8 mouse cellular contexts compared by ENCODE assay signal in genomic region chr5:98180888-98181635, GRCm38 (mm10). TPM values are rescaled to one million over a fixed set of nuclear protein-coding genes. Genes with fewer than 3 reads are reported as not detected.
DNase-seq lines count a peak whose midpoint lies in the region; ATAC-seq and TF ChIP-seq lines count a peak whose summit lies in the region.

No protein-coding gene starts in this region.

- no peak overlapping the region for H3K27ac ChIP-seq in heart, embryonic 12.5 days (ENCODE audit: poor library complexity, severe bottlenecking)
- H3K27ac ChIP-seq in embryonic facial prominence, embryonic 13.5 days = no peak overlapping the region
- no peak overlapping the region for H3K27ac ChIP-seq in intestine, postnatal 0 days (ENCODE audit: low read depth, low read length)
- H3K27ac ChIP-seq in neural tube, embryonic 15.5 days (replicated peaks) = peak overlapping the region; percentile 82
- no peak overlapping the region for H3K27ac ChIP-seq in thymus, adult 2 months (ENCODE audit: control insufficient read depth, insufficient read depth, low read length)

- peak overlapping the region; percentile 28 for H3K4me3 ChIP-seq in heart, embryonic 12.5 days
- peak overlapping the region; percentile 20 for H3K4me3 ChIP-seq in embryonic facial prominence, embryonic 13.5 days
- peak overlapping the region; percentile 12; the same call in 1 of the 2 replicates for H3K4me3 ChIP-seq in intestine, postnatal 0 days (ENCODE audit: low read depth, low read length)
- H3K4me3 ChIP-seq in neural tube, embryonic 15.5 days (replicated peaks) = peak overlapping the region; percentile 42
- no peak overlapping the region for H3K4me3 ChIP-seq in thymus, adult 2 months (ENCODE audit: control insufficient read depth, insufficient read depth, low read length)

- ATAC-seq in heart, embryonic 12.5 days (ENCODE audit: insufficient number of reproducible peaks, low FRiP score) = peak; percentile 15; the same call in 1 of the 2 replicates
- ATAC-seq in embryonic facial prominence, embryonic 13.5 days (ENCODE audit: insufficient number of reproducible peaks, insufficient read depth, low FRiP score, low TSS enrichment, low read depth) = no peak
- ATAC-seq in intestine, postnatal 0 days = no peak
- ATAC-seq in neural tube, embryonic 15.5 days (ENCODE audit: low FRiP score) = peak; percentile 36; the same call in 1 of the 2 replicates

- H3K9me3 ChIP-seq in heart, embryonic 12.5 days (replicated peaks) = no peaks in the 10 kb centered on the region
- H3K9me3 ChIP-seq in embryonic facial prominence, embryonic 13.5 days = no peaks in the 10 kb centered on the region
- no peaks in the 10 kb centered on the region for H3K9me3 ChIP-seq in intestine, postnatal 0 days (ENCODE audit: control insufficient read depth)
- H3K9me3 ChIP-seq in neural tube, embryonic 15.5 days (replicated peaks) = no peaks in the 10 kb centered on the region

- no peak overlapping the region for H3K9ac ChIP-seq in heart, embryonic 12.5 days
- H3K9ac ChIP-seq in embryonic facial prominence, embryonic 13.5 days = no peak overlapping the region
- H3K9ac ChIP-seq in intestine, postnatal 0 days (ENCODE audit: low read depth, low read length) = no peak overlapping the region
- peak overlapping the region; percentile 52 for H3K9ac ChIP-seq in neural tube, embryonic 15.5 days (replicated peaks)

- H3K36me3 ChIP-seq in heart, embryonic 12.5 days = no peaks in the 10 kb centered on the region
- H3K36me3 ChIP-seq in embryonic facial prominence, embryonic 13.5 days = no peaks in the 10 kb centered on the region
- H3K36me3 ChIP-seq in intestine, postnatal 0 days (ENCODE audit: control insufficient read depth, insufficient read depth) = no peaks in the 10 kb centered on the region
- H3K36me3 ChIP-seq in neural tube, embryonic 15.5 days = no peaks in the 10 kb centered on the region
- no peaks in the 10 kb centered on the region for H3K36me3 ChIP-seq in thymus, adult 2 months (ENCODE audit: control insufficient read depth, insufficient read depth, low read length)

- peaks cover 78% of the 10 kb centered on the region for H3K27me3 ChIP-seq in heart, embryonic 12.5 days (replicated peaks)
- H3K27me3 ChIP-seq in embryonic facial prominence, embryonic 13.5 days = peaks cover 99% of the 10 kb centered on the region
- H3K27me3 ChIP-seq in intestine, postnatal 0 days (replicated peaks; ENCODE audit: control insufficient read depth, insufficient read depth, low read length) = peaks cover 93% of the 10 kb centered on the region
- H3K27me3 ChIP-seq in neural tube, embryonic 15.5 days (replicated peaks) = peaks cover 48% of the 10 kb centered on the region
- peaks cover 50% of the 10 kb centered on the region for H3K27me3 ChIP-seq in thymus, adult 2 months (ENCODE audit: control insufficient read depth, insufficient read depth, low read length)

- TF ChIP-seq CTCF in intestine, postnatal 0 days (IDR thresholded peaks at IDR 0.05; ENCODE audit: low read depth) = no peak
- TF ChIP-seq CTCF in thymus, adult 2 months (IDR thresholded peaks at IDR 0.05; ENCODE audit: borderline replicate concordance, control insufficient read depth, extremely low read depth, insufficient read depth, low read length, poor library complexity) = no peak

- intact Hi-C loops in heart, postnatal 25 days (cut with DNase I) = loop anchor here (5.0 kb wide), 1 partner anchor 1054 kb away; no protein-coding TSS in a partner anchor

- H3K4me1 ChIP-seq in heart, embryonic 12.5 days (replicated peaks) = peaks cover 18% of the 10 kb centered on the region
- peaks cover 26% of the 10 kb centered on the region for H3K4me1 ChIP-seq in embryonic facial prominence, embryonic 13.5 days
- 0 out of 2 replicates have a peak, but pooled peaks cover 4% of the 10 kb centered on the region for H3K4me1 ChIP-seq in intestine, postnatal 0 days (replicated peaks; ENCODE audit: control insufficient read depth, insufficient read depth, low read length)
- H3K4me1 ChIP-seq in neural tube, embryonic 15.5 days = peaks cover 41% of the 10 kb centered on the region
- H3K4me1 ChIP-seq in thymus, adult 2 months (replicated peaks; ENCODE audit: control insufficient read depth, insufficient read depth, low read length) = peaks cover 8% of the 10 kb centered on the region

- WGBS in heart, embryonic 12.5 days = under 1% methylated on average over 27 of the region's 27 CpGs
- WGBS in embryonic facial prominence, embryonic 13.5 days = under 1% methylated on average over 27 of the region's 27 CpGs
- WGBS in intestine, postnatal 0 days = 3% methylated on average over 27 of the region's 27 CpGs
- under 1% methylated on average over 27 of the region's 27 CpGs for WGBS in neural tube, embryonic 15.5 days
- WGBS in thymus, adult 2 months = 4% methylated on average over 27 of the region's 27 CpGs

- peak overlapping the region; percentile 35 for H3K4me2 ChIP-seq in heart, embryonic 12.5 days
- H3K4me2 ChIP-seq in embryonic facial prominence, embryonic 13.5 days = peak overlapping the region; percentile 37
- no peak overlapping the region; the same call in 1 of the 2 replicates for H3K4me2 ChIP-seq in intestine, postnatal 0 days (replicated peaks; ENCODE audit: low read depth)
- H3K4me2 ChIP-seq in neural tube, embryonic 15.5 days = peak overlapping the region; percentile 90

- no peak for DNase-seq in heart, postnatal 25 days (ENCODE audit: low spot score)
- DNase-seq in ZHBTc4 (ENCODE audit: low read depth, low spot score) (peak; percentile 31), liver (no peak)
- no peak for DNase-seq in thymus, adult 2 months

- no peak for TF ChIP-seq POLR2A in thymus, adult 2 months (IDR thresholded peaks at IDR 0.05; ENCODE audit: control insufficient read depth, extremely low read depth, insufficient read depth, low read length, poor library complexity)

RNA-seq across cellular contexts. Expression of gene Prdm8, which starts 14.1 kb away (rescaled TPM):
- not detected in 2 replicates for polyA plus RNA-seq in heart, embryonic 12.5 days (2016; fragmentation: Nextera tagmentation; extraction: Ambion mirVana)
- under 1 TPM; 0.18 to 0.34 TPM for total RNA-seq in heart, postnatal 25 days (2021)
- polyA plus RNA-seq in embryonic facial prominence, embryonic 13.5 days (2015; fragmentation: Nextera tagmentation; extraction: Ambion mirVana) = 0.11 and 0.21 TPM in 2 replicates
- 0.05 TPM in 1 of 2 replicates, not detected in the other for polyA plus RNA-seq in intestine, postnatal 0 days (2015; fragmentation: Nextera tagmentation; extraction: Ambion mirVana)
- polyA plus RNA-seq in neural tube, embryonic 15.5 days (2015; fragmentation: Nextera tagmentation; extraction: Ambion mirVana) = 3.6 and 3.9 TPM in 2 replicates
- 0.09 and 0.19 TPM in 2 replicates for polyA plus RNA-seq in thymus, adult 2 months (2012; rRNA removed)

Comparison
In these comparisons a context has a peak if more than half of its experiments do, and no peak if none do; other contexts are left out.
1. ATAC-seq: peak in heart, embryonic 12.5 days (single experiment) and neural tube, embryonic 15.5 days (single experiment); none in embryonic facial prominence, embryonic 13.5 days (single experiment) and intestine, postnatal 0 days (single experiment).